Mouse (Mus musculus): ENCODE results near the gene Nfu1. TPM values are rescaled to one million over a fixed set of nuclear protein-coding genes. Genes with fewer than 3 reads are reported as not detected.

The Nfu1 gene
- polyA plus RNA-seq, 2 experiments, result 47.7 to 51.9 TPM

GRCm38 (mm10) chr6:87032401-87032800 is 23.4 kb downstream of the Nfu1 start:
- no peak for DNase-seq (ENCODE audit: low read depth in 3 of 3, low spot score in 3 of 3)
- no peak for ATAC-seq (ENCODE audit: insufficient read depth)
- H3K4me1 ChIP-seq (replicated peaks; ENCODE audit: control insufficient read depth in 2 of 2, insufficient read depth in 2 of 2, low read length in 1 of 2), result no peaks in the 10 kb centered on the region
- H3K9ac ChIP-seq (replicated peaks), result no peak overlapping the region
- H3K27me3 ChIP-seq (ENCODE audit: control insufficient read depth, insufficient read depth, low read length), result no peaks in the 10 kb centered on the region
- H3K36me3 ChIP-seq (replicated peaks; ENCODE audit: control insufficient read depth, insufficient read depth, low read depth), result no peaks in the 10 kb centered on the region
- 66% methylated on average over 3 of the region's 3 CpGs for WGBS (ENCODE audit: insufficient replicate concordance)
- no peaks in the 10 kb centered on the region for H3K9me3 ChIP-seq (ENCODE audit: control insufficient read depth, low read length)
- H3K4me3 ChIP-seq (ENCODE audit: insufficient read depth in 1 of 2, low read depth in 2 of 2, low read length in 2 of 2), result no peak overlapping the region
- TF ChIP-seq EP300 (IDR thresholded peaks at IDR 0.05; ENCODE audit: low read depth), result no peak
- no peak for TF ChIP-seq CTCF (IDR thresholded peaks at IDR 0.05; ENCODE audit: low read depth)
- H3K27ac ChIP-seq, result no peak overlapping the region
- H3K4me2 ChIP-seq (ENCODE audit: low read depth), result no peak overlapping the region

DNA sequence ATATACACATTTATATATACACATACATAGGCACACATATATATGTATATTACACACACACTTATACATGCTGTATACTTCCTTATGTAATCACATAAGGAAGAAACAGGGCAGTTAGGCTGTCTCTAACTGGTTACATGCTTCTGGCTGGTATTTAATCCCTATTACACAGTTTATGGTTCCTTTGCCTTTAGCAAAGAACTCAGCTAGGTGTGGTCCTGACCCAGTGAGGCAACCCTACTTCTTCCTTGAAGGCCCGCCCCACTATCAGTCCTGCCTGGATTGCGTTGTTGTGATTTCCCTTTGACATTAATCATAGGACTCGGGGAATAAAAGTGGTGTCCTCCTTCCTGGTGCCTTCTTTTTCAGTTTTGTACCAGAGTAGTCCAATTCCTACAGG is 25.4 kb downstream of the Nfu1 start:
- H3K4me2 ChIP-seq (ENCODE audit: low read depth), result no peak overlapping the region
- WGBS (ENCODE audit: insufficient replicate concordance), result 71% methylated on average over 3 of the region's 3 CpGs
- DNase-seq (ENCODE audit: low read depth in 3 of 3, low spot score in 3 of 3) (no peak), ATAC-seq (ENCODE audit: insufficient read depth) (no peak)
- H3K4me3 ChIP-seq (ENCODE audit: insufficient read depth in 1 of 2, low read depth in 2 of 2, low read length in 2 of 2), result no peak overlapping the region
- H3K27ac ChIP-seq, result no peak overlapping the region
- H3K9me3 ChIP-seq (ENCODE audit: control insufficient read depth, low read length), result no peaks in the 10 kb centered on the region
- TF ChIP-seq CTCF (IDR thresholded peaks at IDR 0.05; ENCODE audit: low read depth) (no peak), EP300 (IDR thresholded peaks at IDR 0.05; ENCODE audit: low read depth) (no peak)
- no peaks in the 10 kb centered on the region for H3K36me3 ChIP-seq (replicated peaks; ENCODE audit: control insufficient read depth, insufficient read depth, low read depth)
- no peaks in the 10 kb centered on the region; a peak in 1 of 4 replicates for H3K4me1 ChIP-seq (replicated peaks; ENCODE audit: control insufficient read depth in 2 of 2, insufficient read depth in 2 of 2, low read length in 1 of 2)
- no peak overlapping the region for H3K9ac ChIP-seq (replicated peaks)
- no peaks in the 10 kb centered on the region for H3K27me3 ChIP-seq (ENCODE audit: control insufficient read depth, insufficient read depth, low read length)

DNA sequence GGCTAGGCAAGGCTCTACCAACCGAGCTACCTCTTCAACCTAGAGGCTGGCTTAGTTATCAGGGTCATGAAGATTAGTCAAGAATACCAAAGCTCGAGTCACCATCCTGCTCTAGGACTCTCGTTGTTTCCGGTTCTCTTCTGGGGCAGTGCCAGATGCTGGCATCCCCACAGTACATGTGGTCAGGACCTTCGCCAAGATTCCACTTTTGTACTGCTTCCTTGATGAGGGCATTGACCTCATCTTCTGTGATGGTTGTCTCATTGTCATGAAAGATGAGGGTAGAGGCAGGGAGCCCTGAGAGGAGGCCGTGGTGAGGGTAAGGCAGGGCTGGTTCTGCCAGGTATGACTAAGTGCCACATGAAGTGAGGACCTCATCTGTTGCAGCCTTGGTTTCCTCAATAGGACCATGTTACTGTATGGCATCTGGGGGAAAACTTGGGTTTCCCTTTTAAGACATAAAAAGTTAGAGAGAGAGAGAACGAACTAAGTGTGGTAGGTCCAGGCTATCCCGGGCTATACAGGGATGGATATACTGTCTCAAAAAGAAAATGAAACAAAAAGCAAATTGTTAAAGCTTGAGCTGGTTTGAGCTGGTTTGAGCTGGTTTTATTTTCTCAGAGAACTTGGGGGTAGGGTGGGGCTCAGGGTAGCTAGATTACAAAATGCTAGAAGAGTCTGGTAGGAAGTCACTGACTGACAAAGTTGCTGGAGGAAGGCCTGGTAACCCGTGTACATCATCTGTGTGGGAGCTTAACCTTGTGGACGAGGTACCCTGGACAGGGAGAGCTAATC is 29.0 kb downstream of the Nfu1 start:
- H3K27me3 ChIP-seq (ENCODE audit: control insufficient read depth, insufficient read depth, low read length), result no peaks in the 10 kb centered on the region
- no peak overlapping the region for H3K9ac ChIP-seq (replicated peaks)
- no peak for ATAC-seq (ENCODE audit: insufficient read depth)
- H3K4me2 ChIP-seq (ENCODE audit: low read depth), result no peak overlapping the region
- H3K27ac ChIP-seq, result no peak overlapping the region
- WGBS (ENCODE audit: insufficient replicate concordance), result 69% methylated on average over 10 of the region's 10 CpGs
- DNase-seq (ENCODE audit: low read depth in 3 of 3, low spot score in 3 of 3), result no peak
- no peaks in the 10 kb centered on the region for H3K9me3 ChIP-seq (ENCODE audit: control insufficient read depth, low read length)
- H3K4me3 ChIP-seq (ENCODE audit: insufficient read depth in 1 of 2, low read depth in 2 of 2, low read length in 2 of 2), result no peak overlapping the region
- TF ChIP-seq EP300 (IDR thresholded peaks at IDR 0.05; ENCODE audit: low read depth) (no peak), CTCF (IDR thresholded peaks at IDR 0.05; ENCODE audit: low read depth) (no peak)
- peaks cover 4 to 5% of the 10 kb centered on the region in 2 experiments for H3K4me1 ChIP-seq (replicated peaks; ENCODE audit: control insufficient read depth in 2 of 2, insufficient read depth in 2 of 2, low read length in 1 of 2)
- H3K36me3 ChIP-seq (replicated peaks; ENCODE audit: control insufficient read depth, insufficient read depth, low read depth), result no peaks in the 10 kb centered on the region

GRCm38 (mm10) chr6:87039161-87039560 is 30.1 kb downstream of the Nfu1 start:
- Histone ChIP-seq H3K4me3 (ENCODE audit: insufficient read depth in 1 of 2, low read depth in 2 of 2, low read length in 2 of 2) (no peak overlapping the region), H3K27ac (no peak overlapping the region), H3K9me3 (ENCODE audit: control insufficient read depth, low read length) (no peaks in the 10 kb centered on the region), H3K4me1 (replicated peaks; ENCODE audit: control insufficient read depth in 2 of 2, insufficient read depth in 2 of 2, low read length in 1 of 2) (peaks cover 8 to 10% of the 10 kb centered on the region in 2 experiments), H3K9ac (replicated peaks) (no peak overlapping the region), H3K4me2 (ENCODE audit: low read depth) (no peak overlapping the region), H3K27me3 (ENCODE audit: control insufficient read depth, insufficient read depth, low read length) (no peaks in the 10 kb centered on the region), H3K36me3 (replicated peaks; ENCODE audit: control insufficient read depth, insufficient read depth, low read depth) (no peaks in the 10 kb centered on the region)
- TF ChIP-seq CTCF (IDR thresholded peaks at IDR 0.05; ENCODE audit: low read depth), result no peak
- DNase-seq (ENCODE audit: low read depth in 3 of 3, low spot score in 3 of 3) (no peak), ATAC-seq (ENCODE audit: insufficient read depth) (no peak)
- WGBS (ENCODE audit: insufficient replicate concordance), result 75% methylated on average over 8 of the region's 8 CpGs

DNA sequence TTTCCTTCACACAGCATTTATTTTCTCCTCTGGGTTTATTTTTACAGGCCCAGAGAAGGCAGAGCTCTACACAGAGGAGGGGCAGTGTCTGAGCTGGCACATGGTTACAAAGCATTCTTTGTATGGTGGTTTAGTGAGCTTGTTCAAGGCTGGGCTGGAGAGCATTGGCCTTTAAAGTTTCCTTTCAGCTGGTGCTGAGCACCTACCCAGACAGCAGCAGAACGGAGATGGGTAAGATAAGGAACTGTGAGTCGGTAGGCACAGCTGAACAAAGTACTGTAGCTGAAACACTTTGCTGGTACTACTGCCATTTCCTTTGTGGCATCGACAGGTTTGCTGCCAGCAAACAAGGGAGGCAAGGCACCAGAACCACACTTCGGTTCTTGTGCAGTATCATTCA is 31.9 kb downstream of the Nfu1 start:
- Histone ChIP-seq H3K27me3 (ENCODE audit: control insufficient read depth, insufficient read depth, low read length) (no peaks in the 10 kb centered on the region), H3K27ac (no peak overlapping the region), H3K9ac (replicated peaks) (no peak overlapping the region), H3K36me3 (replicated peaks; ENCODE audit: control insufficient read depth, insufficient read depth, low read depth) (no peaks in the 10 kb centered on the region), H3K4me3 (ENCODE audit: insufficient read depth in 1 of 2, low read depth in 2 of 2, low read length in 2 of 2) (no peak overlapping the region), H3K4me1 (replicated peaks; ENCODE audit: control insufficient read depth in 2 of 2, insufficient read depth in 2 of 2, low read length in 1 of 2) (peaks cover 8 to 15% of the 10 kb centered on the region in 2 experiments), H3K9me3 (ENCODE audit: control insufficient read depth, low read length) (no peaks in the 10 kb centered on the region), H3K4me2 (ENCODE audit: low read depth) (no peak overlapping the region)
- ATAC-seq (ENCODE audit: insufficient read depth) (no peak), DNase-seq (ENCODE audit: low read depth in 3 of 3, low spot score in 3 of 3) (no peak)
- 40% methylated on average over 4 of the region's 4 CpGs for WGBS (ENCODE audit: insufficient replicate concordance)
- TF ChIP-seq EP300 (IDR thresholded peaks at IDR 0.05; ENCODE audit: low read depth) (no peak), CTCF (IDR thresholded peaks at IDR 0.05; ENCODE audit: low read depth) (no peak)

Data from liver, embryonic 14.5 days (tissue).